Mouse (Mus musculus): ENCODE data around the gene Isoc2a. TPM values are rescaled to one million over a fixed set of nuclear protein-coding genes. Genes with fewer than 3 reads are reported as not detected.

Gene Isoc2a
- polyA plus RNA-seq, 1 experiment: 4.3 TPM

GRCm38 (mm10) chr7:4915669-4916416, 38.9 kb downstream of the Isoc2a start:
- Histone ChIP-seq H3K36me3 (ENCODE audit: control insufficient read depth, insufficient read depth, low read length, poor library complexity, severe bottlenecking) (no peaks in the 10 kb centered on the region), H3K27me3 (ENCODE audit: control insufficient read depth, insufficient read depth, low read length, poor library complexity, severe bottlenecking) (no peaks in the 10 kb centered on the region), H3K4me3 (ENCODE audit: low read depth, low read length) (peak overlapping the region; percentile 92), H3K9ac (ENCODE audit: low read depth, poor library complexity, severe bottlenecking) (peak overlapping the region; percentile 96), H3K27ac (ENCODE audit: insufficient read depth, low read length) (no peak overlapping the region), H3K9me3 (replicated peaks; ENCODE audit: control insufficient read depth, insufficient read depth, low read length, poor library complexity, severe bottlenecking) (no peaks in the 10 kb centered on the region), H3K4me1 (ENCODE audit: control insufficient read depth, insufficient read depth, low read length) (no peaks in the 10 kb centered on the region)
- TF ChIP-seq EP300 (IDR thresholded peaks at IDR 0.05; ENCODE audit: insufficient read depth, low read depth, low read length) (no peak), POLR2A (IDR thresholded peaks at IDR 0.05; ENCODE audit: insufficient read depth, low read length) (no peak), CTCF (IDR thresholded peaks at IDR 0.05; ENCODE audit: low read depth, low read length) (no peak)

GRCm38 (mm10) chr7:4917494-4917893, 40.5 kb downstream of the Isoc2a start:
- no peak overlapping the region for H3K4me3 ChIP-seq (ENCODE audit: low read depth, low read length)
- no peak overlapping the region for H3K9ac ChIP-seq (ENCODE audit: low read depth, poor library complexity, severe bottlenecking)
- no peak for TF ChIP-seq POLR2A (IDR thresholded peaks at IDR 0.05; ENCODE audit: insufficient read depth, low read length)
- no peak for TF ChIP-seq CTCF (IDR thresholded peaks at IDR 0.05; ENCODE audit: low read depth, low read length)
- no peak for TF ChIP-seq EP300 (IDR thresholded peaks at IDR 0.05; ENCODE audit: insufficient read depth, low read depth, low read length)
- H3K27me3 ChIP-seq (ENCODE audit: control insufficient read depth, insufficient read depth, low read length, poor library complexity, severe bottlenecking): no peaks in the 10 kb centered on the region
- no peak overlapping the region for H3K27ac ChIP-seq (ENCODE audit: insufficient read depth, low read length)
- H3K4me1 ChIP-seq (ENCODE audit: control insufficient read depth, insufficient read depth, low read length): no peaks in the 10 kb centered on the region
- H3K9me3 ChIP-seq (replicated peaks; ENCODE audit: control insufficient read depth, insufficient read depth, low read length, poor library complexity, severe bottlenecking): no peaks in the 10 kb centered on the region
- H3K36me3 ChIP-seq (ENCODE audit: control insufficient read depth, insufficient read depth, low read length, poor library complexity, severe bottlenecking): no peaks in the 10 kb centered on the region

- Histone ChIP-seq H3K27ac (ENCODE audit: insufficient read depth, low read length) (no peak overlapping the region), H3K4me3 (ENCODE audit: low read depth, low read length) (0 out of 2 replicates have a peak overlapping the region, but pooled peaks have one; percentile 9), H3K4me1 (ENCODE audit: control insufficient read depth, insufficient read depth, low read length) (no peaks in the 10 kb centered on the region), H3K9me3 (replicated peaks; ENCODE audit: control insufficient read depth, insufficient read depth, low read length, poor library complexity, severe bottlenecking) (no peaks in the 10 kb centered on the region), H3K27me3 (ENCODE audit: control insufficient read depth, insufficient read depth, low read length, poor library complexity, severe bottlenecking) (no peaks in the 10 kb centered on the region), H3K36me3 (ENCODE audit: control insufficient read depth, insufficient read depth, low read length, poor library complexity, severe bottlenecking) (no peaks in the 10 kb centered on the region), H3K9ac (ENCODE audit: low read depth, poor library complexity, severe bottlenecking) (no peak overlapping the region)
- TF ChIP-seq EP300 (IDR thresholded peaks at IDR 0.05; ENCODE audit: insufficient read depth, low read depth, low read length) (no peak), CTCF (IDR thresholded peaks at IDR 0.05; ENCODE audit: low read depth, low read length) (no peak), POLR2A (IDR thresholded peaks at IDR 0.05; ENCODE audit: insufficient read depth, low read length) (no peak)
Measured at GRCm38 (mm10) chr7:4918681-4919080, 41.7 kb downstream of the Isoc2a start.

- Histone ChIP-seq H3K36me3 (ENCODE audit: control insufficient read depth, insufficient read depth, low read length, poor library complexity, severe bottlenecking) (no peaks in the 10 kb centered on the region), H3K27me3 (ENCODE audit: control insufficient read depth, insufficient read depth, low read length, poor library complexity, severe bottlenecking) (no peaks in the 10 kb centered on the region), H3K9ac (ENCODE audit: low read depth, poor library complexity, severe bottlenecking) (0 out of 2 replicates have a peak overlapping the region, but pooled peaks have one; percentile 1), H3K4me1 (ENCODE audit: control insufficient read depth, insufficient read depth, low read length) (no peaks in the 10 kb centered on the region), H3K4me3 (ENCODE audit: low read depth, low read length) (peak overlapping the region; percentile 9; the same call in 1 of the 2 replicates), H3K27ac (ENCODE audit: insufficient read depth, low read length) (no peak overlapping the region), H3K9me3 (replicated peaks; ENCODE audit: control insufficient read depth, insufficient read depth, low read length, poor library complexity, severe bottlenecking) (no peaks in the 10 kb centered on the region)
- TF ChIP-seq EP300 (IDR thresholded peaks at IDR 0.05; ENCODE audit: insufficient read depth, low read depth, low read length) (no peak), POLR2A (IDR thresholded peaks at IDR 0.05; ENCODE audit: insufficient read depth, low read length) (no peak), CTCF (IDR thresholded peaks at IDR 0.05; ENCODE audit: low read depth, low read length) (no peak)
Measured at GRCm38 (mm10) chr7:4919096-4919495, 42.1 kb downstream of the Isoc2a start.

GRCm38 (mm10) chr7:4919971-4920370, 43.0 kb downstream of the Isoc2a start:
- TF ChIP-seq CTCF (IDR thresholded peaks at IDR 0.05; ENCODE audit: low read depth, low read length) (no peak), POLR2A (IDR thresholded peaks at IDR 0.05; ENCODE audit: insufficient read depth, low read length) (no peak), EP300 (IDR thresholded peaks at IDR 0.05; ENCODE audit: insufficient read depth, low read depth, low read length) (no peak)
- Histone ChIP-seq H3K9me3 (replicated peaks; ENCODE audit: control insufficient read depth, insufficient read depth, low read length, poor library complexity, severe bottlenecking) (no peaks in the 10 kb centered on the region), H3K27ac (ENCODE audit: insufficient read depth, low read length) (no peak overlapping the region), H3K27me3 (ENCODE audit: control insufficient read depth, insufficient read depth, low read length, poor library complexity, severe bottlenecking) (no peaks in the 10 kb centered on the region), H3K36me3 (ENCODE audit: control insufficient read depth, insufficient read depth, low read length, poor library complexity, severe bottlenecking) (no peaks in the 10 kb centered on the region), H3K4me3 (ENCODE audit: low read depth, low read length) (peak overlapping the region; percentile 43), H3K9ac (ENCODE audit: low read depth, poor library complexity, severe bottlenecking) (peak overlapping the region; percentile 1; the same call in 1 of the 2 replicates), H3K4me1 (ENCODE audit: control insufficient read depth, insufficient read depth, low read length) (no peaks in the 10 kb centered on the region)

GRCm38 (mm10) chr7:4920496-4920895, 43.5 kb downstream of the Isoc2a start:
- Histone ChIP-seq H3K27ac (ENCODE audit: insufficient read depth, low read length) (no peak overlapping the region), H3K4me1 (ENCODE audit: control insufficient read depth, insufficient read depth, low read length) (no peaks in the 10 kb centered on the region), H3K36me3 (ENCODE audit: control insufficient read depth, insufficient read depth, low read length, poor library complexity, severe bottlenecking) (no peaks in the 10 kb centered on the region), H3K27me3 (ENCODE audit: control insufficient read depth, insufficient read depth, low read length, poor library complexity, severe bottlenecking) (no peaks in the 10 kb centered on the region), H3K4me3 (ENCODE audit: low read depth, low read length) (peak overlapping the region; percentile 43), H3K9me3 (replicated peaks; ENCODE audit: control insufficient read depth, insufficient read depth, low read length, poor library complexity, severe bottlenecking) (no peaks in the 10 kb centered on the region), H3K9ac (ENCODE audit: low read depth, poor library complexity, severe bottlenecking) (peak overlapping the region; percentile 1; the same call in 1 of the 2 replicates)
- no peak for TF ChIP-seq POLR2A (IDR thresholded peaks at IDR 0.05; ENCODE audit: insufficient read depth, low read length)
- no peak for TF ChIP-seq CTCF (IDR thresholded peaks at IDR 0.05; ENCODE audit: low read depth, low read length)
- TF ChIP-seq EP300 (IDR thresholded peaks at IDR 0.05; ENCODE audit: insufficient read depth, low read depth, low read length): no peak
